Mouse (Mus musculus) thymus, adult 2 months (tissue): ENCODE measurements around the gene L3mbtl3. TPM values are rescaled to one million over a fixed set of nuclear protein-coding genes. Genes with fewer than 3 reads are reported as not detected.
A peak's percentile ranks its signal among the peaks of the same experiment; 100 is the strongest.

ENCODE experiments used
- DNase-seq: peaks from one replicate; pipeline ENCODE4 v3.0.0; 2021
- H3K27ac ChIP-seq: fragments of 200-500 bp; 2 replicates; pipeline ENCODE4 v1.5.1; 2012; ENCODE audit warnings: low read length, control low read depth; ENCODE audit not compliant: control insufficient read depth, insufficient read depth
- H3K27me3 ChIP-seq: fragments of 200-500 bp; 2 replicates; pipeline ENCODE4 v1.6.1; 2012; ENCODE audit warnings: mild to moderate bottlenecking, low read length, moderate library complexity, mixed read lengths; ENCODE audit not compliant: control insufficient read depth, insufficient read depth
- H3K36me3 ChIP-seq: fragments of 200-500 bp; 2 replicates; pipeline ENCODE4 v1.6.1; 2012; ENCODE audit warnings: mild to moderate bottlenecking, low read length, moderate library complexity; ENCODE audit not compliant: control insufficient read depth, insufficient read depth
- H3K4me1 ChIP-seq: fragments of 200-500 bp; replicated peaks from 2 replicates; pipeline ENCODE4 v1.6.1; 2012; ENCODE audit warnings: low read length; ENCODE audit not compliant: control insufficient read depth, insufficient read depth
- H3K4me3 ChIP-seq: fragments of 200-500 bp; 2 replicates; pipeline ENCODE4 v1.5.1; 2012; ENCODE audit warnings: mild to moderate bottlenecking, low read length, control low read depth, moderate library complexity; ENCODE audit not compliant: control insufficient read depth, insufficient read depth
- CTCF ChIP-seq: fragments of 200-500 bp; IDR thresholded peaks from 2 replicates; pipeline ENCODE4 v1.5.1; 2012; ENCODE audit warnings: mild to moderate bottlenecking, control low read depth, low read length, moderate library complexity, borderline replicate concordance; ENCODE audit not compliant: control insufficient read depth, poor library complexity, insufficient read depth; ENCODE audit errors: extremely low read depth
- POLR2A ChIP-seq: fragments of 200-500 bp; IDR thresholded peaks from 2 replicates; pipeline ENCODE4 v1.6.1; 2012; ENCODE audit warnings: mild to moderate bottlenecking, low read length, control low read depth, moderate library complexity; ENCODE audit not compliant: control insufficient read depth, poor library complexity, insufficient read depth; ENCODE audit errors: extremely low read depth
- WGBS: fragments of 180-500 bp; shearing (Covaris S2); methylation state at CpG from one replicate; pipeline ENCODE4 v1.1.7; 2018; 5-methylcytosine and 5-hydroxymethylcytosine counted together
- polyA plus RNA-seq: library from polyadenylated mRNA; depleted of rRNA; stranded (reverse); fragments of >200 nt; gene quantifications from 2 replicates; pipeline ENCODE4 v1.2.3, GENCODE M21; 2012

L3mbtl3 gene
- polyA plus RNA-seq, 1 experiment, result 12.3 TPM

- TF ChIP-seq CTCF, result no peak
- TF ChIP-seq POLR2A, result 0 out of 2 replicates have a peak, but pooled peaks have one; percentile 14
- H3K27ac ChIP-seq, result no peak overlapping the region; the same call in 1 of the 2 replicates
- under 1% methylated on average over 85 of the region's 101 CpGs for WGBS
- peak overlapping the region; percentile 99 for H3K4me3 ChIP-seq
- no peaks in the 10 kb centered on the region for H3K27me3 ChIP-seq
- no peaks in the 10 kb centered on the region for H3K36me3 ChIP-seq
- no peaks in the 10 kb centered on the region; the same call in 1 of the 2 replicates for H3K4me1 ChIP-seq
- peak; percentile 53 for DNase-seq
Observed at GRCm38 (mm10) chr10:26374436-26375311, 1.1 kb downstream of the L3mbtl3 start.

- TF ChIP-seq CTCF (0 out of 2 replicates have a peak, but pooled peaks have one; percentile 9), POLR2A (no peak)
- WGBS, result under 1% methylated on average over 71 of the region's 71 CpGs
- H3K4me1 ChIP-seq, result no peaks in the 10 kb centered on the region; the same call in 1 of the 2 replicates
- DNase-seq, result peak; percentile 70
- no peaks in the 10 kb centered on the region for H3K27me3 ChIP-seq
- peak overlapping the region; percentile 60 for H3K27ac ChIP-seq
- peak overlapping the region; percentile 99 for H3K4me3 ChIP-seq
- peaks cover under 1% of the 10 kb centered on the region; the same call in 1 of the 2 replicates for H3K36me3 ChIP-seq
Observed at GRCm38 (mm10) chr10:26373951-26374435, 1.8 kb downstream of the L3mbtl3 start.

GRCm38 (mm10) chr10:26372940-26373931, 2.5 kb downstream of the L3mbtl3 start:
- peaks cover 4% of the 10 kb centered on the region; the same call in 1 of the 2 replicates for H3K36me3 ChIP-seq
- no peaks in the 10 kb centered on the region; the same call in 1 of the 2 replicates for H3K4me1 ChIP-seq
- peak; percentile 89 for DNase-seq
- no peaks in the 10 kb centered on the region for H3K27me3 ChIP-seq
- TF ChIP-seq POLR2A (no peak), CTCF (no peak)
- peak overlapping the region; percentile 99 for H3K4me3 ChIP-seq
- under 1% methylated on average over 51 of the region's 51 CpGs for WGBS
- H3K27ac ChIP-seq, result peak overlapping the region; percentile 60

- no peaks in the 10 kb centered on the region for H3K27me3 ChIP-seq
- no peak for DNase-seq
- no peaks in the 10 kb centered on the region; the same call in 1 of the 2 replicates for H3K4me1 ChIP-seq
- H3K4me3 ChIP-seq, result no peak overlapping the region
- H3K27ac ChIP-seq, result no peak overlapping the region
- peaks cover 4% of the 10 kb centered on the region; the same call in 1 of the 2 replicates for H3K36me3 ChIP-seq
- 94% methylated on average over 7 of the region's 7 CpGs for WGBS
- TF ChIP-seq CTCF (no peak), POLR2A (no peak)
Observed at GRCm38 (mm10) chr10:26371416-26371815, 4.4 kb downstream of the L3mbtl3 start.

- DNase-seq, result no peak
- no peaks in the 10 kb centered on the region for H3K27me3 ChIP-seq
- peaks cover 10% of the 10 kb centered on the region for H3K4me1 ChIP-seq
- peaks cover 4% of the 10 kb centered on the region; the same call in 1 of the 2 replicates for H3K36me3 ChIP-seq
- H3K4me3 ChIP-seq, result no peak overlapping the region
- H3K27ac ChIP-seq, result no peak overlapping the region
- TF ChIP-seq CTCF, result no peak
- TF ChIP-seq POLR2A, result no peak
- WGBS, result 87% methylated on average over 2 of the region's 2 CpGs
Observed at GRCm38 (mm10) chr10:26364942-26365341, 10.8 kb downstream of the L3mbtl3 start.
